Mouse (Mus musculus): ENCODE results near the gene Prx. TPM values are rescaled to one million over a fixed set of nuclear protein-coding genes. Genes with fewer than 3 reads are reported as not detected.

Prx gene
- polyA plus RNA-seq, 1 experiment = 2.0 TPM

GRCm38 (mm10) chr7:27526039-27526827 is 27.1 kb downstream of the Prx start:
- peak; percentile 61 for DNase-seq
- H3K27me3 ChIP-seq (ENCODE audit: control insufficient read depth, insufficient read depth, low read length) = no peaks in the 10 kb centered on the region
- TF ChIP-seq POLR2A (IDR thresholded peaks at IDR 0.05; ENCODE audit: control insufficient read depth, extremely low read depth, insufficient read depth, low read length, poor library complexity) (no peak), CTCF (IDR thresholded peaks at IDR 0.05; ENCODE audit: borderline replicate concordance, control insufficient read depth, extremely low read depth, insufficient read depth, low read length, poor library complexity) (peak; percentile 93)
- no peak overlapping the region for H3K27ac ChIP-seq (ENCODE audit: control insufficient read depth, insufficient read depth, low read length)
- H3K36me3 ChIP-seq (ENCODE audit: control insufficient read depth, insufficient read depth, low read length) = no peaks in the 10 kb centered on the region
- H3K4me1 ChIP-seq (replicated peaks; ENCODE audit: control insufficient read depth, insufficient read depth, low read length) = no peaks in the 10 kb centered on the region
- H3K4me3 ChIP-seq (ENCODE audit: control insufficient read depth, insufficient read depth, low read length) = no peak overlapping the region
- WGBS = 28% methylated on average over 10 of the region's 10 CpGs

DNA sequence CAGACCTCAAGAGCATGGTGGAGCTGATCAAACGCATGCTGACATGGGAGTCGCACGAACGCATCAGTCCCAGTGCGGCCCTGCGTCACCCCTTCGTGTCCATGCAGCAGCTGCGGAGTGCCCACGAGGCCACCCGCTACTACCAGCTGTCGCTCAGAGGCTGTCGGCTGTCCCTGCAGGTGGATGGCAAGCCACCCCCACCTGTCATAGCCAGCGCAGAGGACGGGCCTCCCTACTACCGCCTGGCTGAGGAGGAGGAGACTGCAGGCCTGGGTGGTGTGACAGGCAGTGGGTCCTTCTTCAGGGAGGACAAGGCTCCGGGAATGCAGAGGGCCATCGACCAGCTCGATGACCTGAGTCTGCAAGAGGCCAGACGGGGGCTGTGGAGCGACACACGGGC is 29.9 kb downstream of the Prx start:
- 94% methylated on average over 21 of the region's 21 CpGs for WGBS
- Histone ChIP-seq H3K4me1 (replicated peaks; ENCODE audit: control insufficient read depth, insufficient read depth, low read length) (no peaks in the 10 kb centered on the region), H3K36me3 (ENCODE audit: control insufficient read depth, insufficient read depth, low read length) (peaks cover 25% of the 10 kb centered on the region), H3K4me3 (ENCODE audit: control insufficient read depth, insufficient read depth, low read length) (no peak overlapping the region), H3K27ac (ENCODE audit: control insufficient read depth, insufficient read depth, low read length) (no peak overlapping the region), H3K27me3 (ENCODE audit: control insufficient read depth, insufficient read depth, low read length) (no peaks in the 10 kb centered on the region)
- TF ChIP-seq CTCF (IDR thresholded peaks at IDR 0.05; ENCODE audit: borderline replicate concordance, control insufficient read depth, extremely low read depth, insufficient read depth, low read length, poor library complexity) (no peak), POLR2A (IDR thresholded peaks at IDR 0.05; ENCODE audit: control insufficient read depth, extremely low read depth, insufficient read depth, low read length, poor library complexity) (no peak)
- DNase-seq = no peak

DNA sequence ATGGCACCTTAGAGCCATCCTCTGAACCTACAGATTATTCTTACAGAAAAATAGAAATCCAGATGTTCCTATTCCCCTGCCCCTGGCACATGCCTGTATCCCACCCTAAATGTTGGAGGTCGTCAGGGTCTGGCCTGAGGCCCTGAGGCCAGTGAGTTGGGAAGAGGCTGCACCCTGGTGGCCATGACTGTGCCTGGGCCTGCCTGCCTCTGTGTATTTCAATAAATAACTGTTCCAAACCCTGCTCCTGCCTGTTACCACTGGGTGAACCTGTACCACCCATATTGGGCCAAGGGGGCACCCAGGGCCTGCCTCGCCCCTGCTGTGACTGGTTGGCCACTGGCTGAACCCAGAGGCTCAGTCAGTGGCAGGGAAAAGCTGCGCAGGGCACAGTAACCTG is 31.8 kb downstream of the Prx start:
- Histone ChIP-seq H3K4me1 (replicated peaks; ENCODE audit: control insufficient read depth, insufficient read depth, low read length) (no peaks in the 10 kb centered on the region), H3K36me3 (ENCODE audit: control insufficient read depth, insufficient read depth, low read length) (peaks cover 39% of the 10 kb centered on the region), H3K27me3 (ENCODE audit: control insufficient read depth, insufficient read depth, low read length) (no peaks in the 10 kb centered on the region), H3K4me3 (ENCODE audit: control insufficient read depth, insufficient read depth, low read length) (no peak overlapping the region), H3K27ac (ENCODE audit: control insufficient read depth, insufficient read depth, low read length) (no peak overlapping the region)
- WGBS = 94% methylated on average over 3 of the region's 3 CpGs
- DNase-seq = no peak
- TF ChIP-seq POLR2A (IDR thresholded peaks at IDR 0.05; ENCODE audit: control insufficient read depth, extremely low read depth, insufficient read depth, low read length, poor library complexity) (no peak), CTCF (IDR thresholded peaks at IDR 0.05; ENCODE audit: borderline replicate concordance, control insufficient read depth, extremely low read depth, insufficient read depth, low read length, poor library complexity) (0 out of 2 replicates have a peak, but pooled peaks have one; percentile 26)

- H3K27ac ChIP-seq (ENCODE audit: control insufficient read depth, insufficient read depth, low read length) = no peak overlapping the region
- H3K27me3 ChIP-seq (ENCODE audit: control insufficient read depth, insufficient read depth, low read length) = no peaks in the 10 kb centered on the region
- no peak for TF ChIP-seq CTCF (IDR thresholded peaks at IDR 0.05; ENCODE audit: borderline replicate concordance, control insufficient read depth, extremely low read depth, insufficient read depth, low read length, poor library complexity)
- TF ChIP-seq POLR2A (IDR thresholded peaks at IDR 0.05; ENCODE audit: control insufficient read depth, extremely low read depth, insufficient read depth, low read length, poor library complexity) = no peak
- peaks cover 45% of the 10 kb centered on the region for H3K36me3 ChIP-seq (ENCODE audit: control insufficient read depth, insufficient read depth, low read length)
- H3K4me3 ChIP-seq (ENCODE audit: control insufficient read depth, insufficient read depth, low read length) = no peak overlapping the region
- DNase-seq = no peak
- H3K4me1 ChIP-seq (replicated peaks; ENCODE audit: control insufficient read depth, insufficient read depth, low read length) = no peaks in the 10 kb centered on the region
- 95% methylated on average over 10 of the region's 10 CpGs for WGBS
These were observed 32.6 kb downstream of the Prx start for GRCm38 (mm10) chr7:27531707-27532106.

DNA sequence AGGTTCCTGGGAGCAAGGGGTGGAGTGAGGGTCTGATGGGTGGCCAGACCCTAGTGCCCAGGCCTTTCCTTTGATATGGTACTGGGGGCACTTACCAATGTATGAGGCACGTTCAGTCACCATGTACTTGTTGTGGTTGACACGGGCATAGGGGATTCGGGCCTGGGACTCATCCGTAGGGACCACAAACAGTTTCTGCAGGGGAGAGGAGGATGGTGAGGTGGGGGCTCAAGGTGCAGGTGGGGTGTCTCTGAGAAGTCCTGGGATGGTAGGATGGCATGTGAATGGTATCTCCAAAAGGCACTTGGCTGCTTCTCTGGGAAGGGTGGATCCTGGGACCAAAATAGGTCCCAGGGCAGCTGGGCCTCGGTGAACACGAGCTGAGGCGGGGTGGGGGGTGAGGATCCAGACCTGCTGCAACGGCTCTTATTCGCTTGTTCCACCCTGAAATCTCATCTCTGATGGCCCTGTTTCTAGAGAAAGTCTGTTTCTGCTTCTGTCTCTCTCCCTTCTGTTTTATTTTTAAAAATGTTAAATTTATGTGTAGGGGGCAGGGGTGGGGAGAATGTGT is 33.4 kb downstream of the Prx start:
- H3K27me3 ChIP-seq (ENCODE audit: control insufficient read depth, insufficient read depth, low read length) = no peaks in the 10 kb centered on the region
- no peak overlapping the region for H3K27ac ChIP-seq (ENCODE audit: control insufficient read depth, insufficient read depth, low read length)
- H3K36me3 ChIP-seq (ENCODE audit: control insufficient read depth, insufficient read depth, low read length) = peaks cover 53% of the 10 kb centered on the region
- H3K4me1 ChIP-seq (replicated peaks; ENCODE audit: control insufficient read depth, insufficient read depth, low read length) = no peaks in the 10 kb centered on the region
- DNase-seq = no peak
- 99% methylated on average over 9 of the region's 9 CpGs for WGBS
- no peak overlapping the region for H3K4me3 ChIP-seq (ENCODE audit: control insufficient read depth, insufficient read depth, low read length)
- TF ChIP-seq CTCF (IDR thresholded peaks at IDR 0.05; ENCODE audit: borderline replicate concordance, control insufficient read depth, extremely low read depth, insufficient read depth, low read length, poor library complexity) (no peak), POLR2A (IDR thresholded peaks at IDR 0.05; ENCODE audit: control insufficient read depth, extremely low read depth, insufficient read depth, low read length, poor library complexity) (no peak)

- H3K36me3 ChIP-seq (ENCODE audit: control insufficient read depth, insufficient read depth, low read length) = peaks cover 60% of the 10 kb centered on the region
- 88% methylated on average over 2 of the region's 2 CpGs for WGBS
These were observed 36.3 kb downstream of the Prx start for GRCm38 (mm10) chr7:27535386-27535785.

More at GRCm38 (mm10) chr7:27535386-27535785, 36.3 kb downstream of the Prx start:
- no peak for DNase-seq
- H3K4me3 ChIP-seq (ENCODE audit: control insufficient read depth, insufficient read depth, low read length) = no peak overlapping the region
- no peaks in the 10 kb centered on the region for H3K27me3 ChIP-seq (ENCODE audit: control insufficient read depth, insufficient read depth, low read length)
- TF ChIP-seq CTCF (IDR thresholded peaks at IDR 0.05; ENCODE audit: borderline replicate concordance, control insufficient read depth, extremely low read depth, insufficient read depth, low read length, poor library complexity) (no peak), POLR2A (IDR thresholded peaks at IDR 0.05; ENCODE audit: control insufficient read depth, extremely low read depth, insufficient read depth, low read length, poor library complexity) (no peak)
- H3K27ac ChIP-seq (ENCODE audit: control insufficient read depth, insufficient read depth, low read length) = no peak overlapping the region
- H3K4me1 ChIP-seq (replicated peaks; ENCODE audit: control insufficient read depth, insufficient read depth, low read length) = 0 out of 2 replicates have a peak, but pooled peaks cover 2% of the 10 kb centered on the region

All from thymus, adult 2 months (tissue).